Mouse (Mus musculus) urinary bladder, adult 18-20 months (tissue): ENCODE results near the gene Ear14.
"Not testable (repeated sequence)": the region's sequence is repeated elsewhere in the genome, so short reads cannot be mapped to it uniquely, and the experiment has no call there.

Experiments
- DNase-seq, 2 experiments: peaks; one replicate each; pipeline ENCODE4 v3.0.0; 2022; ENCODE audit warnings: low spot score in 2 of 2, mixed read lengths in 2 of 2

Ear14 gene

GRCm38 (mm10) chr14:51203115-51203514, at the start of gene Ear14:
Ear14 (plus strand) TSS chr14:51203391.
- no peak for DNase-seq

DNA sequence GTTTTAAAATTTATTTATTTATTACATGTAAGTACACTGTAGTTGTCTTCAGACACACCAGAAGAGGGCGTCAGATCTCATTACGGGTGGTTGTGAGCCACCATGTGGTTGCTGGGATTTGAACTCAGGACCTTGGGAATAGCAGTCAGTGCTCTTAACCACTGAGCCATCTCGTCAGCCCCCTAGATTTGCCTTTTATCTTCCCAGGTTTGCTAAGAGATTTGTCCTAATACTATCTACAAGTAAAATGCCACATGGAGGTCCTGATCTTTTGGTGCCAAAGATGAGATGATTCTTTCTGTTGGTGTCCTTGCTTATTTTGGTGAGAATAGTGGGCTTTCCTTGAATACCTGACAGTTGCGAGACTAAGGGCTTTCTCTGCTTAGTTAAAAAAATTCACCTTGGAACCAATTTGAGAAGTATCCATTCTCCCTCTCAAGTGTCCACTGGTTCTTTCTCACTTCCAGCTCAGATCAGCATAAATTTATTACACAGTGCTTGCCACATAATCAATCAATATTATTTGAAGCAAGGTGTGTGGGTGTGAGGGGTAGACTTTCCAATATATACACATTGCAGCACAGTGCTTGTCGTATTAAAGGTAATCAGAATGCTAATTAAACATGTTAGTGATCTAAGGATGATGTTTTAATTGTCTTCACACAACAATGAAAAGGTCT, 47.0 kb upstream of the Ear14 start:
- no peak for DNase-seq

- DNase-seq, result no peak
These were observed 46.5 kb upstream of the Ear14 start for GRCm38 (mm10) chr14:51156736-51157068.

DNA sequence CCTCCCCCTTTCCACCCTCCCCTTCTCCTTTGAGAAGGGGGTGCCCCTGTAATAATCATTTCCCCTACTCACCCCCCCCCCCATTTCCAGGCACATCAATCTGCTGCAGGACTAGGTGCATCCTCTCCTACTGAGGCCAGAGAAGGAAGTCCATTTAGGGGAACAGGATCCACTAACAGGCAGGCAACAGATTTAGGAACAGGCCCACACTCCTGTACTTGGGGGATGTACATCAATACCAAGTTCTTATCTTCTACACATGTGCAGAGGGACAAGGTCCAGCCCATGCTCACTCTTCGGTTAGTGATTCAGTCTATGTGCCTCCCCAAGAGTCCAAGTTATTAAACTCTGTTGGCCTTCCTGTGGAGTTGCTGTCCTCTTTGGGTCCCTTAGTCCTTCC, 46.1 kb upstream of the Ear14 start:
- DNase-seq, result no peak

GRCm38 (mm10) chr14:51161976-51162375, 41.2 kb upstream of the Ear14 start, which contains the start of gene Rnase2b:
Rnase2b (plus strand) TSS chr14:51162260.
- not testable (repeated sequence) for DNase-seq

GRCm38 (mm10) chr14:51163323-51163722, 39.9 kb upstream of the Ear14 start:
- DNase-seq, result not testable (repeated sequence)

DNA sequence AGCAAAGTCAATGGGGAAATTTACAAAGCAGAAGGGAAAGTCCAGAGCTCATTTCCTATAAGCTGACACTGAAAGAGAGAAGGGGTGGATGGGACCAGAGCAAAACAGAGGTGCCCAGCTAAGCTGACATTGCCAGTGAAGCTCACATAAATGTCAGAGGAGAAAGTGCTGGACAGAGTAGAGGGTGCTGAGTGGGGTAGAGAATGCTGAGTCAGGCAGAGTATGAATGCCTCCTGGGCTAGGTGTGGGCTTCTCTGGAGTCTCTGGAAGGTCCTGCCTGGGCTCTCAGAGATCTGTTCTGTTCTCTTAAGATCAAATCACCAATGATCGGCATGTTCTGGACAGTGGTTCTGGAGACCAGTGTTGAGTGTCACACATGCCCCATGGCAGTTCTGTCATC, 37.8 kb upstream of the Ear14 start:
- no peak for DNase-seq

DNA sequence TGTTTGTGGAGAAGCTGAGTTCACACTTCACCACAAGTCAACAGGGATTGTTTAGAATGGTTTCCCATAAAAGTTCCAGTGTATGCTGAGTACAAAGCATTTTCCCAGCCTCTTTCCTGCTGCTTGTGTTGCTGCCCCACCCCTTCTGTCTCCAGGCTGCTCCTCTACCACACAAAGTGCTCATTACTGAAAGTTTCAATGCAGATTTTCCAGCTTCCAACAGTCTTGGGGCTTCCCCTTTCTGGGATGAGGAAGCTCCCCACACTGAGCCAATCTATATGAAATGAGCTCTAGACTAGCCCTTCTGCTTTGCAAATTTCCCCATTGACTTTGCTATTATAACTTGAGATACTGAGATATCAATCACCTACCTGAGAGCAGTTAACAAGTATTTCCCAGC, 37.1 kb upstream of the Ear14 start:
- no peak for DNase-seq

GRCm38 (mm10) chr14:51172095-51172865, 30.9 kb upstream of the Ear14 start:
- not testable (repeated sequence) for DNase-seq

DNA sequence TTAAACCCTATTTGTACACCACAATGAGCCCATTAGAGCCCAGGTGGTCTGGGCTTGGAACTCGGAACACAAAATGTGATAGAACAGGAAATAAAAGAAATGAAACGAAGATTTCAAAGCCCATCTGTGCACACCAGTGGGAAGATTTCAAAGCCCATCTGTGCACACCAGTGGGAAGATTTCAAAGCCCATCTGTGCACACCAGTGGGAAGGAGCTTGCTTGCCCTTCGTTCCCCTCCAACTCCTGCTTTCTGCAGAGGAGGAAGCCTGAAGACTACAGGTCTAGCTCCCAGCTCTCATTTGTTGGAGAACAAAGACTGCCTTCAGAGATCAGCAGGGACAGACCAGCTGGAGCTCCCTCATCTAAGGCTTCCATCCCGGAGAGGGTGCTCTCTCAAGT, 30.2 kb upstream of the Ear14 start:
- DNase-seq, result peak in 1 of 2 experiments; percentile 12

DNA sequence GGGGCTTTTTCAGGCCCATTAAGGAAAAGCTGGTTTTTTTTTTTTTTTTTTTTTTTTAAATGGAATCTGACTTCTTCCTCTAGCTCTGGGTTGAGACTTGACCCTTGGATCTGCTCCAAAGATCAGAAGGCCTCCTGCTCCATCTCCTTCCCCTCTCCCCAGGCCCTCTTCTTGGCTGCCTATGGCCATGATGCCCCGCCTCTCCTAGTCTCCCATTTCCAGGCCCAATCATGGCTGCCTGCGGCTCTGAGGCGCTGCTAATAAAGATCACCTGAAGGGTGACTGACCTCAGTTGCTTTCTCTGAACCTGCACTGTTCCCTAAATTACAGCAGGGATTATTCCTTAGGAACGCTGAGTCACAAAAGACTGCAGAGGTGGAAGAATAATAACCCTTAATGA, 29.3 kb upstream of the Ear14 start:
- no peak for DNase-seq

DNA sequence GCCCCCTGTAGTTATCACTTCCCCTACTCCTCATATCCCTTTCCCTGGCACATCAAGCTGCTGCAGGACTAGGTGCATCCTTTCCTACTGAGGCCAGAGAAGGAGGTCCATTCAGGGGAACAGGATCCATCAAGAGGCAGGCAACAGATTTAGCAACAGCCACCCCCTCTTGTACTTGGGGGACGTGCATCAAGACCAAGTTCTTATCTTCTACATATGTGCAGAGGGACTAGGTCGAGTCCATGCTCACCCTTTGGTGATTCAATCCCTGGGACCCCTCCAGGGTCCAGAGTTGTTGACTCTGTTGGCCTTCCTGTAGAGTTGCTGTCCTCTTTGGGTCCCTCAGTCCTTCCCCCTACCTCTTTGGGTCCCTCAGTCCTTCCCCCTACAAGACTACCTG, 22.1 kb upstream of the Ear14 start:
- not testable (repeated sequence) for DNase-seq

- no peak for DNase-seq
These were observed 7.5 kb upstream of the Ear14 start for GRCm38 (mm10) chr14:51195681-51196080.

DNA sequence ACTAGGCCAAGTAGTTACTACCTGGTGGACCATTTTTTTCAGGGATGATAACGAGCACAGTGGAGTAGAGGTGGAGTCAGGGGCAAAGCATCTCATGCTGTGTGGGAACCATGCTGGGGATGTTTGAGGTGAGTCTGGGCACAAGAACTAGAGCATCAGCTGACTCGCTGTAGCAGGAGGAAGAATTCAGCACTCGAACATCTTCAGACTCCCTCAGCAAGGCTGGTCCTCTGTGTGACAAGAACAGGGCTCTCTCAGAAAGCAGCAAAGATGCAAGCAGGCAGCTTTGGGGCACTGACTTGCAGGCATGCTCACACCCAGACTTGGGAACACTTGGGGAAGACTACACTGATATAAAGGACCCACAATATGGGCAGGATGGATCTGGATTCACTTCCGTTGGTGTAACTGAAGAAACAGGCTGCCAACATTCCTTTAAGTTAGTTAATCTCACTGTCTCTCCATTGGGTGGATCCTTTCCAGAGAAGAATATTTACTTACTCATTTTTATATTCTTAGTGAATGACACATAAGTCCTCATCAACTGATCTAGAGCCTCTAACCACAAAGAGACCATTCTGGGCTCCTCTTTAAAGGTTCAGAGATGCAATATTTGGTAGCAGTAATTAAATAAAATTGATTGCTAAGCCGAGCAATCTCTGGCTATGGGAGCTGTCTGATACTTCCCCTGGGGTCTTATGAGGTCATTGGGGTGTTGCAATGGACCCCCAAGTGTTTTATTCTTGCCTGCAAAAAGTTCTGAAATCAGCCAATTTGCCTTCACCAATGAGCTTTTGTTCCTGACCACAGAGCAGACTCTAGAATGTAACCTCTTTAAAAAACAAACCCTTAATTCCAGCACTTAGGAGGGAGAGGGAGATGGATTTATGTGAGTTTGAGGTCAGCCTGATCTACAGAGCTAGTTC, 3.8 kb upstream of the Ear14 start, which contains the start of gene Ang2:
TSS of gene Ang2 (minus strand) at position 51 of the 926 bp plus-strand sequence.
- DNase-seq, result no peak

DNA sequence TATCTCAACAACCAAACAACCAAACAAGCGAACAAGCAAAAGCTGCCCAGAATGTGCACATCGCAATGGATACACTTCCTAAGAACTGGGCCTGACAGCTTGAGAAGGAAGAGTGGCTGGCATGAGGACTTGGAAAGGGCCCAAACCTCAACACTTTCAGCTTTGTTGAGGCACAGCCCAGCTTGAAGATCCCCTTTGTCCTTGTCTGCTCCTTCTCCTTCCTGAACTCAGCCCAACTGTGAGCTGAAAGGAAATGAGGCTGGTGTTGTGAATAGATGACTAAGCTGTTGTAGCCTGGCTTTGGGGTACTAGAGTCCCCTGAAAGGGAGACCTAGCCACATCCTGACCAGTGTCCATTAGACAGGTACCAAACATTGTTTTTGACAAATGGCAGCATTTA, 3.1 kb upstream of the Ear14 start:
- no peak for DNase-seq

DNA sequence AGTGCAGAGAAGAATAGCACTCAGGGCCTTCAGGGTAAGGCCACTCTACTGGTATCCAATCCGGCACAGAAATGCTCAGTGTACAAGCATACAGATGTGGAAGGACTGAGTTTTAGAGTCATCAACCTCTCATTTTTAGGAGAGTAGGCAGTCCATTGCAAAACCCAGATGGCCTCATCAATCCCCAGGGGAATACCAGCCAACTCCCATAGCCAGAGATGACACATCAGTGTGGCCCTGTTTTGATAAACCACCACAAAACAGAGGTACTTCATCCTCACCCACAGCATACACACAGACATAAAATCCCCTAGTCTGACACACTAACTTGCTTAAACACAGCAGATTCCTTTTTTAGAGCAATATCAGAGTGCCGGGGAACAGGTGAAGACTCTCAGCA, 2.7 kb upstream of the Ear14 start:
- DNase-seq, result no peak

DNA sequence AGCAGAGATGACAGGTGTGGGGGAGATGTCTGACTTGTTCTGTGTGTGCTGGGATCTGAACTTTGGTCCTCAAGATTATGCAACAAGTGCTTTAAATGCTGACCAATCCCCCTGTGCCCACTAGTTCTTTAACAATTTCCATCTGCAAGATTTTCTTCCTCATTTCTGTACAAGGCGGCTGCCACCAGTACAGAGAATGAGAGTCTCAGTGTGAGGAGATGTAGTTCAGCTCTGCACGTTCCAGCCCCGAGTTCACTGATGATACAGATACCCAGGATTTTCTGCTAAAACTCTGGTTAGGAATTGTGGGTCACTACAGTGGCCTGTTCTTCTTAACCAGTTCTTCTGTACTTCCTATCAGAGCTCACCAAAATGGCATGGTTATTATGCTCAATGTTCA, 16.9 kb downstream of the Ear14 start:
- DNase-seq, result not testable (repeated sequence)

GRCm38 (mm10) chr14:51229657-51230056, 26.5 kb downstream of the Ear14 start:
- DNase-seq, result not testable (repeated sequence)

DNA sequence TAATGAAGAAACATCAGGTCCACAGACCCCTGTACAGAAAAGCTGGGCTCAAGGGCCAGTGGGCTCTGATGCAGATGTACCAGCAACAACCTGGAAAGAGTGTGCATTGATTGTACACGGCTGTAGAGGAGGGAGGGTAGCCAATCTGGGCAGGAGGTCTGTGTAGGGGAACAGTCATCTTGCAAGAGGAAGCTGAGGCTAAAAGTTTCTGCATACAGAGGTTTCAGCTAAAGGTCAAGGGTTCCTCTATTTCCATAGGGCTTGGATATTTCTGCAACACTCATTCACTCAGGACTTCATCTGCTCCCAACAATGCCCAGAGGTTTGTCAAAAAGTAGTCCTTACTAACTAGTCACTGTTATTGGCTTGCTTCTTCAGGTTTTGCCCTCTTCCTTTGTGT, 34.3 kb downstream of the Ear14 start:
- DNase-seq, result not testable (repeated sequence)

GRCm38 (mm10) chr14:51240899-51241298, 37.7 kb downstream of the Ear14 start:
- DNase-seq, result peak in 1 of 2 experiments; percentile 20

DNA sequence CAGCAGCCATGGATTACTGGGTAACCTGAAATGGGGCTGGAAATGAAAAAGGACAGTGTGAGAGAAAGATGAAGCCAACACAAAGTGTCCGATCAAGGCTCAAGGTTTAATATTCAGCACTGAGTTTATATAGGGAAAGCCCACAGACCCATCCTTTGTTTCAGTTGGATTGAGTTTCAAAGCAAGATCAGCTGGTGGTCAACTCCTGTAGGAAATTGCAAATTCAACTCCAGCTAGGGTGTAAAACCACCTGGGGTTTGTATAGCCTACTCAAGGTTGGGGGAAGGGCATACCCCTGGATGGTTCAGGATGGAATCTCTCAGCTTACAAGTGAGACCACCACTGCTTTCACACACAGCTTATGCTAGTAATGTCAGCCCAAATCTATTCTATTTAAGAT, 44.5 kb downstream of the Ear14 start:
- DNase-seq, result no peak

DNA sequence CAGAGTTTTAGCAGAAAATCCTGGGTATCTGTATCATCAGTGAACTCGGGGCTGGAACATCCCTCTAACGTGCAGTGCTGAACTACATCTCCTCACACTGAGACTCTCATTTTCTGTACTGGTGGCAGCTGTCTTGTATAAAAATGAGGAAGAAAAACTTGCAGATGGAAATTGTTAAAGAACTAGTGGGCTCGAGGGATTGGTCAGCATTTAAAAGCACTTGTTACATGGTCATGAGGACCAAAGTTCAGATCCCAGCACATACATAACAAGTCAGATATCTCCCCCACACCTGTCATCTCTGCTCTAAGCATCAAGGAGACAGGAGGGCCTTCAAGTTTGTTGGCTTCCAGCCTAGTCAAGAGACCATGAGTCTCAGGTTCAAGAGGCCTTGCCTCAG, 47.2 kb downstream of the Ear14 start:
- no peak for DNase-seq
